Mouse (Mus musculus) spleen, adult 2 months (tissue): ENCODE measurements around the gene Jakmip3.

Experiments
- CTCF ChIP-seq: fragments of 200-500 bp; IDR thresholded peaks from 2 replicates; pipeline ENCODE4 v1.5.1; 2011; ENCODE audit warnings: mild to moderate bottlenecking, inconsistent platforms; ENCODE audit not compliant: insufficient read depth, insufficient read length, insufficient replicate concordance; ENCODE audit errors: extremely low read depth
- POLR2A ChIP-seq: fragments of 200-500 bp; IDR thresholded peaks from 2 replicates; pipeline ENCODE4 v1.6.1; 2011; ENCODE audit warnings: low read depth, low read length, inconsistent platforms

DNA sequence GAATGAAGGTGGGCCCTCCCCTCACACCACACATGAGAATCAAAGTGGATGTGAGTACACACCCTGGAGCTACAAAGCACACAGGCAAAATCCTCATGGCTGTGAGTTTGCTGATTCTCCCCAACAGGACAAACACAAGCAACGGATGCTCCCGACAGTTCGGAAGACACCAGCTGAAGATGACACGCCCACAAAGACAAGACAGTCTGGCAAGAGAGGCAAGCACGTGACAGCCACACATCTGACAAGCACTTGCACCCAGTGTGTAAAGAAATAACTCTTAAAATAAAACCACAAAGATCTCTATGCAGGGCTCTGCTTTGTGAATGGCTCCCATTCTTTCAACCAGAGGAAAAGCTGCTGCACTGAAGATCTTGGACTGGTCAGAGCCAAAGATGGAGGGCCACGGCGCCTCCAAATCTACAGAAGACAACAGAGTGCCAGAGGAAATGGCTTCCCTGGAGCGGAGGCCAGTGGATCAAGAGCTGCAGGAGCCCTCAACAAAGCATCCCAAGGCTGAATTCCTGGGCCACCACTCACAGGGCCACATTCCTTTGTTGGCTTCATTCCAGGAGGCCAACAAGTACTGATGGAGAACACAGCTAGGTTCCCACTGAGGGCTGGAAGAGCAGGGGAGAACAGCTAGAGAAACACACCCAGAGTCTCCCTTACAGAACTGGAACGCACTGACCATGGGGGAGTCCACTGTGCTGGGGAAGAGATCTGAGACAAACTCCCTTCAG, 167.5 kb downstream of the Jakmip3 start:
- TF ChIP-seq POLR2A (no peak), CTCF (no peak)
